ENCODE assay signal across 16 mouse cellular contexts in the genomic region with DNA sequence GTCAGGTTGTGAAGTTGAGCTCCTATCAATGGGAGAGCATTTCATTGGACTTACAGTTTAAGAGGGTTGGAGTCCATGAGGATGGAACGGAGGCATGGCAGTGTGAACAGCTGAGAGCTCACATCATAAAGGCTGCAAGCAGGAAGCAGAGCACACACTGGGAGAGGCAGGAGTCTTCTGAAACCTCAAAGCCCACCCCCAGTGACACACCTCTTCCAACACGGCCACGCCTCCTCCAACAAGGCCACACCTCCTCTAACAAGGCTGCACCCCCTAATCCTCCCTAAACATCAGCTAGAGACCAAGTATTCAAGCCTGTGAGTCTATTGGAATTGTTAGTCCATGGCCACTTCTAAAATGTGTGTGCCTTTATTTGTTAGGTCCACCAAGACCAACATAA. TPM values are rescaled to one million over a fixed set of nuclear protein-coding genes. Genes with fewer than 3 reads are reported as not detected.
DNase-seq lines count a peak whose midpoint lies in the region; ATAC-seq and TF ChIP-seq lines count a peak whose summit lies in the region.
"Had no signal": no experiment of that assay in that cellular context is flagged by ENCODE, and none has a peak within 500 bp of the region (broad histone marks: within the 10 kb centered on the region; RNA-seq: fewer than 3 reads in every experiment).

No protein-coding gene starts in this region.

- no peaks in the 10 kb centered on the region for H3K36me3 ChIP-seq in lung, embryonic 14.5 days (ENCODE audit: insufficient read depth)
- no peaks in the 10 kb centered on the region for H3K36me3 ChIP-seq in ES-Bruce4 (ENCODE audit: control insufficient read depth, insufficient read depth, low read length, poor library complexity, severe bottlenecking)
- H3K36me3 ChIP-seq: forebrain, embryonic 15.5 days; neural tube, embryonic 12.5 days had no signal

- no peak for TF ChIP-seq CTCF in lung, embryonic 14.5 days (IDR thresholded peaks at IDR 0.05; ENCODE audit: low read depth)
- TF ChIP-seq CTCF in ES-Bruce4 (IDR thresholded peaks at IDR 0.05; ENCODE audit: low read depth, low read length) = no peak

- peak; percentile 5 for DNase-seq in lung, embryonic 14.5 days
- no peak for DNase-seq in lung, postnatal 14 days
- peak; percentile 84 for DNase-seq in ZHBTc4 (ENCODE audit: low read depth, low spot score)
- peak; percentile 42 for DNase-seq in thymus, postnatal 14 days
- no peak for DNase-seq in urinary bladder, adult 2 months (ENCODE audit: low spot score)
- DNase-seq: adrenal gland, adult 8-10 months; cerebellum, adult 9-11 months; heart, postnatal 36 days; kidney, adult 8-10 months; left cerebral cortex, postnatal 4 days had no signal

- no peak for TF ChIP-seq EP300 in ES-Bruce4 (IDR thresholded peaks at IDR 0.05; ENCODE audit: insufficient read depth, low read depth, low read length)

- no peaks in the 10 kb centered on the region for H3K27me3 ChIP-seq in lung, embryonic 14.5 days (ENCODE audit: insufficient read depth, low read length)
- H3K27me3 ChIP-seq in ES-Bruce4 (ENCODE audit: control insufficient read depth, insufficient read depth, low read length, poor library complexity, severe bottlenecking) = no peaks in the 10 kb centered on the region
- H3K27me3 ChIP-seq: forebrain, embryonic 15.5 days; neural tube, embryonic 12.5 days had no signal

- H3K4me3 ChIP-seq in lung, embryonic 14.5 days (ENCODE audit: low read depth, low read length) = no peak overlapping the region
- H3K4me3 ChIP-seq in ES-Bruce4 (ENCODE audit: low read depth, low read length) = peak overlapping the region; percentile 38
- H3K4me3 ChIP-seq: forebrain, embryonic 15.5 days; neural tube, embryonic 12.5 days had no signal

- no peak overlapping the region for H3K27ac ChIP-seq in lung, embryonic 14.5 days (ENCODE audit: low read depth)
- no peak overlapping the region for H3K27ac ChIP-seq in ES-Bruce4 (ENCODE audit: insufficient read depth, low read length)
- H3K27ac ChIP-seq: forebrain, embryonic 15.5 days; neural tube, embryonic 12.5 days had no signal

- H3K9me3 ChIP-seq in lung, embryonic 14.5 days (ENCODE audit: low read depth, low read length) = no peaks in the 10 kb centered on the region
- no peaks in the 10 kb centered on the region for H3K9me3 ChIP-seq in ES-Bruce4 (replicated peaks; ENCODE audit: control insufficient read depth, insufficient read depth, low read length, poor library complexity, severe bottlenecking)
- H3K9me3 ChIP-seq: forebrain, embryonic 15.5 days; neural tube, embryonic 12.5 days had no signal

- no peak overlapping the region for H3K4me2 ChIP-seq in lung, embryonic 14.5 days
- H3K4me2 ChIP-seq: forebrain, embryonic 15.5 days; heart, embryonic 11.5 days; neural tube, embryonic 12.5 days had no signal

- no peak overlapping the region for H3K9ac ChIP-seq in lung, embryonic 14.5 days
- H3K9ac ChIP-seq in ES-Bruce4 (ENCODE audit: low read depth, poor library complexity, severe bottlenecking) = no peak overlapping the region
- H3K9ac ChIP-seq: forebrain, embryonic 15.5 days; neural tube, embryonic 12.5 days had no signal

- H3K4me1 ChIP-seq in lung, embryonic 14.5 days (ENCODE audit: insufficient read depth) = peaks cover 3% of the 10 kb centered on the region; the same call in 1 of the 2 replicates
- no peaks in the 10 kb centered on the region for H3K4me1 ChIP-seq in ES-Bruce4 (ENCODE audit: control insufficient read depth, insufficient read depth, low read length)
- H3K4me1 ChIP-seq: neural tube, embryonic 12.5 days had no signal

- no peak for ATAC-seq in lung, embryonic 14.5 days (ENCODE audit: insufficient read depth)
- no peak for ATAC-seq in cerebellum, adult (ENCODE audit: insufficient number of reproducible peaks, low FRiP score, low TSS enrichment)
- ATAC-seq: forebrain, embryonic 15.5 days; hindbrain, embryonic 16.5 days had no signal

- no peak for TF ChIP-seq POLR2A in ES-Bruce4 (IDR thresholded peaks at IDR 0.05; ENCODE audit: insufficient read depth, low read length)

- WGBS in lung, embryonic 14.5 days = 55% methylated on average over 3 of the region's 3 CpGs

RNA-seq across cellular contexts. Expression of gene Pank2, which starts 6.6 kb away (rescaled TPM):
- polyA plus RNA-seq in lung, embryonic 14.5 days (2014; fragmentation: Nextera tagmentation; extraction: Ambion mirVana) = 51.0 and 51.2 TPM in 2 replicates
- polyA plus RNA-seq in ES-Bruce4 (2011; ENCODE audit: insufficient read depth, insufficient read length, low read depth, missing spikeins) = 67.0 and 78.5 TPM in 2 replicates
- 27.0 and 33.0 TPM in 2 replicates for polyA plus RNA-seq in urinary bladder, adult 2 months (2012; rRNA removed)

RNA-seq across cellular contexts. Expression of gene Mavs, which starts 21.9 kb away (rescaled TPM):
- polyA plus RNA-seq in lung, embryonic 14.5 days (2014; fragmentation: Nextera tagmentation; extraction: Ambion mirVana) = 16.1 and 16.5 TPM in 2 replicates
- polyA plus RNA-seq in ES-Bruce4 (2011; ENCODE audit: insufficient read depth, insufficient read length, low read depth, missing spikeins) = 16.7 and 20.3 TPM in 2 replicates
- 47.2 and 50.2 TPM in 2 replicates for polyA plus RNA-seq in urinary bladder, adult 2 months (2012; rRNA removed)

RNA-seq across cellular contexts. Expression of gene Ap5s1, which starts 48.9 kb away (rescaled TPM):
- 24.5 and 25.5 TPM in 2 replicates for polyA plus RNA-seq in lung, embryonic 14.5 days (2014; fragmentation: Nextera tagmentation; extraction: Ambion mirVana)
- 6.5 and 8.5 TPM in 2 replicates for polyA plus RNA-seq in ES-Bruce4 (2011; ENCODE audit: insufficient read depth, insufficient read length, low read depth, missing spikeins)
- 40.0 and 44.7 TPM in 2 replicates for polyA plus RNA-seq in urinary bladder, adult 2 months (2012; rRNA removed)

Comparison
In these comparisons a context has a peak if more than half of its experiments do, and no peak if none do; other contexts are left out.
1. DNase-seq: peak in lung, embryonic 14.5 days (single experiment), ZHBTc4 (single experiment) and thymus, postnatal 14 days (single experiment); none in lung, postnatal 14 days (single experiment) and urinary bladder, adult 2 months (single experiment).